21 mouse cellular contexts compared by ENCODE assay signal in the genomic region with DNA sequence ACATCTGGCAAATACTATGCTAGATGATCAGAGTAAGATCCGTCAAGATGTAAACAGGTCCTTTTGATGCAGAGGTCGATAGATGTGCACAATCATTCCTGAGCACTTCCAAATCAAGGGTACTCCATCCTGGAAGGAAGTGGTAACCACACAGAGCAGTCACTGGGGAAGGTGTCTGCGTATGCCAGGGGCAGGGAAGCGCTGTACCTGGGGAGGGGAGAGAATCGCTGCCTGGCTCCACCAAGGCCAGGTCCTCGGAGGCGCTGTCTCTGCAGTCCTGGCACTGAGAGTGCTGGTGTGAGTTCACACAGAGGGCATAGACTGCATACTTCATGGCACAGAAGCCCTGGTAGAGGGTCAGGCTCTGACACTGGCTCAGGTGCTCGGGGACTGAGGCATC. TPM values are rescaled to one million over a fixed set of nuclear protein-coding genes. Genes with fewer than 3 reads are reported as not detected.
DNase-seq lines count a peak whose midpoint lies in the region; ATAC-seq lines count a peak whose summit lies in the region.
"Had no signal": no experiment of that assay in that cellular context is flagged by ENCODE, and none has a peak within 500 bp of the region (broad histone marks: within the 10 kb centered on the region; RNA-seq: fewer than 3 reads in every experiment).

No protein-coding gene starts in this region.

- H3K4me2 ChIP-seq in embryonic facial prominence, embryonic 13.5 days, result no peak overlapping the region

- intact Hi-C loops in heart, postnatal 25 days (cut with DNase I), result no loop called here

- no peaks in the 10 kb centered on the region for H3K4me1 ChIP-seq in embryonic facial prominence, embryonic 13.5 days
- no peaks in the 10 kb centered on the region for H3K4me1 ChIP-seq in embryonic facial prominence, embryonic 10.5 days
- no peaks in the 10 kb centered on the region for H3K4me1 ChIP-seq in heart, embryonic 10.5 days

- no peak for DNase-seq in embryonic facial prominence, embryonic 10.5 days (ENCODE audit: low spot score)
- peak; percentile 73 for DNase-seq in heart, adult 11 months
- DNase-seq in heart, adult 18-20 months, result no peak
- DNase-seq in heart, embryonic 10.5 days (ENCODE audit: low spot score), result peak; percentile 64
- DNase-seq in heart, postnatal 25 days (ENCODE audit: low spot score), result no peak
- DNase-seq: adrenal gland, adult 2 months; adrenal gland, adult 8-10 months; adrenal gland, postnatal 10 days; adrenal gland, postnatal 14 days; adrenal gland, postnatal 25 days; adrenal gland, postnatal 36 days; B cell, adult 2 months; cerebellum, adult 11 months; cerebellum, adult 11-12 months; cerebellum, adult 18-20 months had no signal

- H3K36me3 ChIP-seq in embryonic facial prominence, embryonic 13.5 days, result peaks cover 92% of the 10 kb centered on the region
- peaks cover 99% of the 10 kb centered on the region for H3K36me3 ChIP-seq in embryonic facial prominence, embryonic 10.5 days (replicated peaks)
- H3K36me3 ChIP-seq in heart, embryonic 10.5 days, result peaks cover 97% of the 10 kb centered on the region

- 87% methylated on average over 8 of the region's 8 CpGs for WGBS in embryonic facial prominence, embryonic 13.5 days
- 91% methylated on average over 8 of the region's 8 CpGs for WGBS in embryonic facial prominence, embryonic 10.5 days
- 86% methylated on average over 8 of the region's 8 CpGs for WGBS in heart, embryonic 10.5 days

- no peaks in the 10 kb centered on the region for H3K9me3 ChIP-seq in embryonic facial prominence, embryonic 13.5 days
- no peaks in the 10 kb centered on the region for H3K9me3 ChIP-seq in embryonic facial prominence, embryonic 10.5 days
- H3K9me3 ChIP-seq in heart, embryonic 10.5 days, result no peaks in the 10 kb centered on the region
- H3K9me3 ChIP-seq: G1E had no signal

- no peak overlapping the region for H3K9ac ChIP-seq in embryonic facial prominence, embryonic 13.5 days

- no peaks in the 10 kb centered on the region for H3K27me3 ChIP-seq in embryonic facial prominence, embryonic 13.5 days
- no peaks in the 10 kb centered on the region for H3K27me3 ChIP-seq in embryonic facial prominence, embryonic 10.5 days (replicated peaks; ENCODE audit: low read depth, poor library complexity, severe bottlenecking)
- no peaks in the 10 kb centered on the region for H3K27me3 ChIP-seq in heart, embryonic 10.5 days (ENCODE audit: insufficient read depth, poor library complexity, severe bottlenecking)
- H3K27me3 ChIP-seq: CH12.LX, Patski had no signal

- 0 out of 2 replicates have a peak overlapping the region, but pooled peaks have one; percentile 44 for H3K27ac ChIP-seq in embryonic facial prominence, embryonic 13.5 days
- H3K27ac ChIP-seq in embryonic facial prominence, embryonic 10.5 days (replicated peaks), result no peak overlapping the region
- H3K27ac ChIP-seq in heart, embryonic 10.5 days, result no peak overlapping the region

- no peak overlapping the region for H3K4me3 ChIP-seq in embryonic facial prominence, embryonic 13.5 days
- H3K4me3 ChIP-seq in embryonic facial prominence, embryonic 10.5 days, result no peak overlapping the region
- H3K4me3 ChIP-seq in heart, embryonic 10.5 days, result no peak overlapping the region

- no peak for ATAC-seq in embryonic facial prominence, embryonic 13.5 days (ENCODE audit: insufficient number of reproducible peaks, insufficient read depth, low FRiP score, low TSS enrichment, low read depth)
- ATAC-seq: activated CD4-positive, CD25-positive, alpha-beta regulatory T cell, adult 4 months; CD4-positive, CD25-positive, alpha-beta regulatory T cell, adult 4 months; Patski had no signal

RNA-seq across cellular contexts. Expression of a gene that starts 13.5 kb away (rescaled TPM):
- polyA plus RNA-seq in embryonic facial prominence, embryonic 13.5 days (2015; fragmentation: Nextera tagmentation; extraction: Ambion mirVana), result 15.5 and 15.6 TPM in 2 replicates
- polyA plus RNA-seq in embryonic facial prominence, embryonic 10.5 days (2016; fragmentation: Nextera tagmentation; extraction: Ambion mirVana), result 15.2 and 16.5 TPM in 2 replicates
- 10 to 100 TPM; 13.5 to 14.3 TPM for total RNA-seq in heart, adult 18-20 months (2021)
- 12.4 and 12.5 TPM in 2 replicates for polyA plus RNA-seq in heart, embryonic 10.5 days (2016; fragmentation: Nextera tagmentation; extraction: Ambion mirVana)
- 10 to 100 TPM; 15.8 to 16.7 TPM for total RNA-seq in heart, postnatal 25 days (2021)

RNA-seq across cellular contexts. Expression of a gene that starts 14.5 kb away (rescaled TPM):
- polyA plus RNA-seq in embryonic facial prominence, embryonic 13.5 days (2015; fragmentation: Nextera tagmentation; extraction: Ambion mirVana), result 8.8 and 9.3 TPM in 2 replicates
- polyA plus RNA-seq in embryonic facial prominence, embryonic 10.5 days (2016; fragmentation: Nextera tagmentation; extraction: Ambion mirVana), result 6.4 and 8.4 TPM in 2 replicates
- total RNA-seq in heart, adult 18-20 months (2021), result under 1 TPM; 0.62 to 0.64 TPM
- polyA plus RNA-seq in heart, embryonic 10.5 days (2016; fragmentation: Nextera tagmentation; extraction: Ambion mirVana), result 5.1 and 6.6 TPM in 2 replicates
- total RNA-seq in heart, postnatal 25 days (2021), result under 1 TPM; 0.68 to 0.84 TPM

Comparison
In these comparisons a context has a peak if more than half of its experiments do, and no peak if none do; other contexts are left out.
1. DNase-seq: peak in heart, adult 11 months (single experiment) and heart, embryonic 10.5 days (single experiment); none in embryonic facial prominence, embryonic 10.5 days (single experiment), heart, adult 18-20 months (0 of 2) and heart, postnatal 25 days (single experiment).